Mouse (Mus musculus): Measurements from ENCODE around the gene Rfx1. TPM values are rescaled to one million over a fixed set of nuclear protein-coding genes. Genes with fewer than 3 reads are reported as not detected.

The Rfx1 gene
- polyA plus RNA-seq, 1 experiment from 2014 or later, result 7.5 TPM

GRCm38 (mm10) chr8:84065457-84066072 is 1.1 kb upstream of the Rfx1 start:
- Histone ChIP-seq H3K27ac (ENCODE audit: low read depth, low read length) (peak overlapping the region; percentile 98), H3K27me3 (ENCODE audit: control insufficient read depth, insufficient read depth, low read length) (no peaks in the 10 kb centered on the region), H3K36me3 (ENCODE audit: control insufficient read depth, insufficient read depth, low read length) (no peaks in the 10 kb centered on the region), H3K4me3 (ENCODE audit: low read depth, low read length) (peak overlapping the region; percentile 87), H3K4me2 (peak overlapping the region; percentile 78), H3K9ac (ENCODE audit: low read depth, low read length) (peak overlapping the region; percentile 81), H3K4me1 (ENCODE audit: control insufficient read depth, insufficient read depth, low read length) (peaks cover 26% of the 10 kb centered on the region), H3K9me3 (replicated peaks; ENCODE audit: control insufficient read depth, low read length) (no peaks in the 10 kb centered on the region)
- ATAC-seq (replicated peaks; ENCODE audit: insufficient number of reproducible peaks, low FRiP score, low TSS enrichment), result no peak
- 27% methylated on average over 5 of the region's 5 CpGs for WGBS (ENCODE audit: insufficient replicate concordance)

GRCm38 (mm10) chr8:84067047-84067573 is 476 bp downstream of the Rfx1 start:
- under 1% methylated on average over 44 of the region's 58 CpGs for WGBS (ENCODE audit: insufficient replicate concordance)
- Histone ChIP-seq H3K9ac (ENCODE audit: low read depth, low read length) (peak overlapping the region; percentile 93), H3K36me3 (ENCODE audit: control insufficient read depth, insufficient read depth, low read length) (no peaks in the 10 kb centered on the region), H3K27me3 (ENCODE audit: control insufficient read depth, insufficient read depth, low read length) (no peaks in the 10 kb centered on the region), H3K9me3 (replicated peaks; ENCODE audit: control insufficient read depth, low read length) (no peaks in the 10 kb centered on the region), H3K4me1 (ENCODE audit: control insufficient read depth, insufficient read depth, low read length) (peaks cover 31% of the 10 kb centered on the region), H3K27ac (ENCODE audit: low read depth, low read length) (peak overlapping the region; percentile 98), H3K4me3 (ENCODE audit: low read depth, low read length) (peak overlapping the region; percentile 87), H3K4me2 (peak overlapping the region; percentile 64)
- peak; percentile 73 for ATAC-seq (replicated peaks; ENCODE audit: insufficient number of reproducible peaks, low FRiP score, low TSS enrichment)

- Histone ChIP-seq H3K36me3 (ENCODE audit: control insufficient read depth, insufficient read depth, low read length) (no peaks in the 10 kb centered on the region), H3K4me1 (ENCODE audit: control insufficient read depth, insufficient read depth, low read length) (peaks cover 31% of the 10 kb centered on the region), H3K9me3 (replicated peaks; ENCODE audit: control insufficient read depth, low read length) (no peaks in the 10 kb centered on the region), H3K9ac (ENCODE audit: low read depth, low read length) (no peak overlapping the region), H3K4me2 (peak overlapping the region; percentile 64), H3K27me3 (ENCODE audit: control insufficient read depth, insufficient read depth, low read length) (no peaks in the 10 kb centered on the region), H3K4me3 (ENCODE audit: low read depth, low read length) (peak overlapping the region; percentile 87), H3K27ac (ENCODE audit: low read depth, low read length) (no peak overlapping the region)
- no peak for ATAC-seq (replicated peaks; ENCODE audit: insufficient number of reproducible peaks, low FRiP score, low TSS enrichment)
- 83% methylated on average over 7 of the region's 7 CpGs for WGBS (ENCODE audit: insufficient replicate concordance)
Measured at GRCm38 (mm10) chr8:84067911-84068310, 1.3 kb downstream of the Rfx1 start.

- no peak for ATAC-seq (replicated peaks; ENCODE audit: insufficient number of reproducible peaks, low FRiP score, low TSS enrichment)
- no peaks in the 10 kb centered on the region for H3K9me3 ChIP-seq (replicated peaks; ENCODE audit: control insufficient read depth, low read length)
- H3K9ac ChIP-seq (ENCODE audit: low read depth, low read length), result no peak overlapping the region
- 51% methylated on average over 12 of the region's 12 CpGs for WGBS (ENCODE audit: insufficient replicate concordance)
- peaks cover 31% of the 10 kb centered on the region for H3K4me1 ChIP-seq (ENCODE audit: control insufficient read depth, insufficient read depth, low read length)
- no peaks in the 10 kb centered on the region for H3K36me3 ChIP-seq (ENCODE audit: control insufficient read depth, insufficient read depth, low read length)
- H3K4me3 ChIP-seq (ENCODE audit: low read depth, low read length), result no peak overlapping the region
- no peak overlapping the region for H3K27ac ChIP-seq (ENCODE audit: low read depth, low read length)
- H3K27me3 ChIP-seq (ENCODE audit: control insufficient read depth, insufficient read depth, low read length), result no peaks in the 10 kb centered on the region
- H3K4me2 ChIP-seq, result no peak overlapping the region; the same call in 1 of the 2 replicates
Measured at GRCm38 (mm10) chr8:84068316-84069035, 1.8 kb downstream of the Rfx1 start.

GRCm38 (mm10) chr8:84069169-84069568 is 2.5 kb downstream of the Rfx1 start:
- Histone ChIP-seq H3K4me2 (no peak overlapping the region), H3K4me3 (ENCODE audit: low read depth, low read length) (no peak overlapping the region), H3K9me3 (replicated peaks; ENCODE audit: control insufficient read depth, low read length) (no peaks in the 10 kb centered on the region), H3K9ac (ENCODE audit: low read depth, low read length) (no peak overlapping the region), H3K4me1 (ENCODE audit: control insufficient read depth, insufficient read depth, low read length) (peaks cover 31% of the 10 kb centered on the region), H3K27ac (ENCODE audit: low read depth, low read length) (no peak overlapping the region), H3K36me3 (ENCODE audit: control insufficient read depth, insufficient read depth, low read length) (no peaks in the 10 kb centered on the region), H3K27me3 (ENCODE audit: control insufficient read depth, insufficient read depth, low read length) (no peaks in the 10 kb centered on the region)
- no peak for ATAC-seq (replicated peaks; ENCODE audit: insufficient number of reproducible peaks, low FRiP score, low TSS enrichment)
- 33% methylated on average over 1 of the region's 1 CpGs for WGBS (ENCODE audit: insufficient replicate concordance)

- Histone ChIP-seq H3K27ac (ENCODE audit: low read depth, low read length) (no peak overlapping the region), H3K4me1 (ENCODE audit: control insufficient read depth, insufficient read depth, low read length) (peaks cover 31% of the 10 kb centered on the region), H3K9ac (ENCODE audit: low read depth, low read length) (no peak overlapping the region), H3K9me3 (replicated peaks; ENCODE audit: control insufficient read depth, low read length) (no peaks in the 10 kb centered on the region), H3K4me3 (ENCODE audit: low read depth, low read length) (no peak overlapping the region), H3K36me3 (ENCODE audit: control insufficient read depth, insufficient read depth, low read length) (no peaks in the 10 kb centered on the region), H3K27me3 (ENCODE audit: control insufficient read depth, insufficient read depth, low read length) (no peaks in the 10 kb centered on the region), H3K4me2 (no peak overlapping the region)
- no peak for ATAC-seq (replicated peaks; ENCODE audit: insufficient number of reproducible peaks, low FRiP score, low TSS enrichment)
- 76% methylated on average over 2 of the region's 2 CpGs for WGBS (ENCODE audit: insufficient replicate concordance)
Measured at GRCm38 (mm10) chr8:84069750-84070149, 3.1 kb downstream of the Rfx1 start.

- H3K9me3 ChIP-seq (replicated peaks; ENCODE audit: control insufficient read depth, low read length), result no peaks in the 10 kb centered on the region
- no peak overlapping the region for H3K9ac ChIP-seq (ENCODE audit: low read depth, low read length)
- 74% methylated on average over 5 of the region's 5 CpGs for WGBS (ENCODE audit: insufficient replicate concordance)
- H3K4me1 ChIP-seq (ENCODE audit: control insufficient read depth, insufficient read depth, low read length), result peaks cover 31% of the 10 kb centered on the region
- no peak overlapping the region for H3K27ac ChIP-seq (ENCODE audit: low read depth, low read length)
- no peak for ATAC-seq (replicated peaks; ENCODE audit: insufficient number of reproducible peaks, low FRiP score, low TSS enrichment)
- H3K27me3 ChIP-seq (ENCODE audit: control insufficient read depth, insufficient read depth, low read length), result no peaks in the 10 kb centered on the region
- no peak overlapping the region for H3K4me2 ChIP-seq
- no peaks in the 10 kb centered on the region for H3K36me3 ChIP-seq (ENCODE audit: control insufficient read depth, insufficient read depth, low read length)
- H3K4me3 ChIP-seq (ENCODE audit: low read depth, low read length), result no peak overlapping the region
Measured at GRCm38 (mm10) chr8:84070241-84070640, 3.6 kb downstream of the Rfx1 start.

GRCm38 (mm10) chr8:84070667-84071066 is 4.0 kb downstream of the Rfx1 start:
- 89% methylated on average over 2 of the region's 2 CpGs for WGBS (ENCODE audit: insufficient replicate concordance)
- no peaks in the 10 kb centered on the region for H3K27me3 ChIP-seq (ENCODE audit: control insufficient read depth, insufficient read depth, low read length)
- H3K4me3 ChIP-seq (ENCODE audit: low read depth, low read length), result no peak overlapping the region
- no peak overlapping the region for H3K9ac ChIP-seq (ENCODE audit: low read depth, low read length)
- H3K4me1 ChIP-seq (ENCODE audit: control insufficient read depth, insufficient read depth, low read length), result peaks cover 31% of the 10 kb centered on the region
- no peaks in the 10 kb centered on the region for H3K9me3 ChIP-seq (replicated peaks; ENCODE audit: control insufficient read depth, low read length)
- no peak overlapping the region for H3K27ac ChIP-seq (ENCODE audit: low read depth, low read length)
- ATAC-seq (replicated peaks; ENCODE audit: insufficient number of reproducible peaks, low FRiP score, low TSS enrichment), result no peak
- H3K36me3 ChIP-seq (ENCODE audit: control insufficient read depth, insufficient read depth, low read length), result no peaks in the 10 kb centered on the region
- H3K4me2 ChIP-seq, result no peak overlapping the region

All from heart, embryonic 11.5 days (tissue).